ENCODE assay signal across 11 mouse cellular contexts in genomic region chr5:117185673-117186072, GRCm38 (mm10).
DNase-seq lines count a peak whose midpoint lies in the region; ATAC-seq and TF ChIP-seq lines count a peak whose summit lies in the region.
"Had no signal": no experiment of that assay in that cellular context is flagged by ENCODE, and none has a peak within 500 bp of the region (broad histone marks: within the 10 kb centered on the region; RNA-seq: fewer than 3 reads in every experiment).

No protein-coding gene starts in this region.

- H3K4me3 ChIP-seq in cerebellum, adult 2 months (replicated peaks; ENCODE audit: insufficient read depth, low read depth, low read length), result no peak overlapping the region
- H3K4me3 ChIP-seq in lung, postnatal 0 days (ENCODE audit: low read depth, low read length), result no peak overlapping the region
- H3K4me3 ChIP-seq in bone marrow macrophage, adult 2 months (ENCODE audit: insufficient read depth, low read length), result no peak overlapping the region
- no peak overlapping the region for H3K4me3 ChIP-seq in testis, adult 2 months (ENCODE audit: control insufficient read depth, low read depth, low read length)
- H3K4me3 ChIP-seq: embryonic facial prominence, embryonic 13.5 days had no signal

- no peak overlapping the region for H3K4me2 ChIP-seq in lung, postnatal 0 days (replicated peaks; ENCODE audit: low read depth, low read length)
- H3K4me2 ChIP-seq: embryonic facial prominence, embryonic 13.5 days had no signal

- TF ChIP-seq POLR2A in cerebellum, adult 2 months (IDR thresholded peaks at IDR 0.05; ENCODE audit: borderline replicate concordance, insufficient read depth, low read length), result no peak
- no peak for TF ChIP-seq POLR2A in bone marrow macrophage, adult 2 months (IDR thresholded peaks at IDR 0.05; ENCODE audit: borderline replicate concordance, low read depth, low read length)
- no peak for TF ChIP-seq POLR2A in testis, adult 2 months (IDR thresholded peaks at IDR 0.05; ENCODE audit: control insufficient read depth, low read depth, low read length)

- no peaks in the 10 kb centered on the region for H3K9me3 ChIP-seq in lung, postnatal 0 days (ENCODE audit: low read length)

- WGBS in cerebellum, adult 2 months, result 91% methylated on average over 7 of the region's 7 CpGs
- WGBS in lung, postnatal 0 days, result 91% methylated on average over 7 of the region's 7 CpGs

- no peak for TF ChIP-seq EP300 in lung, postnatal 0 days (IDR thresholded peaks at IDR 0.05)

- H3K27me3 ChIP-seq in cerebellum, adult 2 months (ENCODE audit: control insufficient read depth, insufficient read depth, low read length), result no peaks in the 10 kb centered on the region
- H3K27me3 ChIP-seq in lung, postnatal 0 days (replicated peaks; ENCODE audit: insufficient read depth, low read length), result no peaks in the 10 kb centered on the region
- H3K27me3 ChIP-seq in testis, adult 2 months (ENCODE audit: control insufficient read depth, insufficient read depth, low read length), result no peaks in the 10 kb centered on the region
- H3K27me3 ChIP-seq: embryonic facial prominence, embryonic 13.5 days had no signal

- H3K4me1 ChIP-seq in cerebellum, adult 2 months (ENCODE audit: control insufficient read depth, insufficient read depth, low read length), result no peaks in the 10 kb centered on the region
- no peaks in the 10 kb centered on the region for H3K4me1 ChIP-seq in lung, postnatal 0 days (ENCODE audit: insufficient read depth, low read depth, low read length)
- H3K4me1 ChIP-seq in bone marrow macrophage, adult 2 months (ENCODE audit: control insufficient read depth, insufficient read depth, low read length), result peaks cover 24% of the 10 kb centered on the region
- no peaks in the 10 kb centered on the region for H3K4me1 ChIP-seq in testis, adult 2 months (ENCODE audit: control insufficient read depth, insufficient read depth, low read length)
- H3K4me1 ChIP-seq: embryonic facial prominence, embryonic 13.5 days had no signal

- no peak for DNase-seq in cerebellum, adult 2 months
- no peak for DNase-seq in cerebellum, postnatal 10 days
- no peak for DNase-seq in lung, postnatal 0 days (ENCODE audit: low spot score)
- DNase-seq in lung, postnatal 4 days, result no peak
- DNase-seq in urinary bladder, postnatal 25 days (ENCODE audit: low spot score), result no peak
- DNase-seq in neural tube, embryonic 10.5 days (ENCODE audit: extremely low spot score, low spot score), result no peak
- DNase-seq: adrenal gland, adult 2 months; cerebellum, adult 18-20 months had no signal

- no peak for ATAC-seq in lung, postnatal 0 days

- peak; percentile 41; the same call in 1 of the 2 replicates for TF ChIP-seq CTCF in cerebellum, adult 2 months (IDR thresholded peaks at IDR 0.05; ENCODE audit: borderline replicate concordance, insufficient read depth, low read depth, low read length)
- TF ChIP-seq CTCF in lung, postnatal 0 days (IDR thresholded peaks at IDR 0.05), result peak; percentile 42
- TF ChIP-seq CTCF in bone marrow macrophage, adult 2 months (IDR thresholded peaks at IDR 0.05; ENCODE audit: low read depth, low read length), result peak; percentile 40
- peak; percentile 89 for TF ChIP-seq CTCF in testis, adult 2 months (IDR thresholded peaks at IDR 0.05; ENCODE audit: control insufficient read depth, insufficient read depth, insufficient replicate concordance, low read depth, low read length)

- no peak overlapping the region for H3K9ac ChIP-seq in lung, postnatal 0 days (replicated peaks; ENCODE audit: low read depth)
- H3K9ac ChIP-seq: embryonic facial prominence, embryonic 13.5 days had no signal

- peaks cover 9% of the 10 kb centered on the region; the same call in 1 of the 2 replicates for H3K36me3 ChIP-seq in lung, postnatal 0 days (ENCODE audit: insufficient read depth, low read length)
- H3K36me3 ChIP-seq in testis, adult 2 months (ENCODE audit: control insufficient read depth, insufficient read depth, low read length), result no peaks in the 10 kb centered on the region

- no peak overlapping the region for H3K27ac ChIP-seq in cerebellum, adult 2 months (ENCODE audit: insufficient read depth, low read length)
- H3K27ac ChIP-seq in lung, postnatal 0 days (ENCODE audit: low read length), result no peak overlapping the region
- no peak overlapping the region for H3K27ac ChIP-seq in bone marrow macrophage, adult 2 months (ENCODE audit: insufficient read depth, low read depth, low read length)
- no peak overlapping the region for H3K27ac ChIP-seq in testis, adult 2 months (ENCODE audit: control insufficient read depth, insufficient read depth, low read depth, low read length)
- H3K27ac ChIP-seq: embryonic facial prominence, embryonic 13.5 days had no signal
